Mouse (Mus musculus) midbrain, embryonic 13.5 days (tissue): ENCODE measurements around the gene Il18rap. TPM values are rescaled to one million over a fixed set of nuclear protein-coding genes. Genes with fewer than 3 reads are reported as not detected.

Experiments
- ATAC-seq: fragments of 200-750 bp; cut with Nextera tagmentation; 2 replicates; pipeline ENCODE4 v1.8.0; 2017; ENCODE audit warnings: mild to moderate bottlenecking, moderate TSS enrichment, moderate library complexity
- H3K27ac ChIP-seq: fragments of 300-500 bp; sonication (generic); 2 replicates; pipeline ENCODE4 v1.5.1; 2015; ENCODE audit warnings: inconsistent platforms, mild to moderate bottlenecking, moderate library complexity
- H3K27me3 ChIP-seq: fragments of 300-500 bp; sonication (generic); 2 replicates; pipeline ENCODE4 v1.6.1; 2015; ENCODE audit warnings: mild to moderate bottlenecking, inconsistent platforms
- H3K36me3 ChIP-seq: fragments of 300-500 bp; sonication (generic); 2 replicates; pipeline ENCODE4 v1.6.1; 2015; ENCODE audit warnings: mild to moderate bottlenecking, inconsistent platforms
- H3K4me1 ChIP-seq: fragments of 300-500 bp; sonication (generic); replicated peaks from 2 replicates; pipeline ENCODE4 v1.6.1; 2015; ENCODE audit warnings: inconsistent platforms
- H3K4me2 ChIP-seq: fragments of 300-500 bp; sonication (generic); replicated peaks from 2 replicates; pipeline ENCODE4 v1.6.1; 2015; ENCODE audit warnings: moderate library complexity, mild to moderate bottlenecking, inconsistent platforms
- H3K4me3 ChIP-seq: fragments of 300-500 bp; sonication (generic); replicated peaks from 2 replicates; pipeline ENCODE4 v1.5.1; 2015; ENCODE audit warnings: mild to moderate bottlenecking, inconsistent platforms
- H3K9ac ChIP-seq: fragments of 300-500 bp; sonication (generic); replicated peaks from 2 replicates; pipeline ENCODE4 v1.6.1; 2015; ENCODE audit warnings: mild to moderate bottlenecking, inconsistent platforms
- H3K9me3 ChIP-seq: fragments of 300-500 bp; sonication (generic); 2 replicates; pipeline ENCODE4 v1.6.1; 2016; ENCODE audit warnings: mild to moderate bottlenecking, inconsistent platforms
- WGBS: fragments of 180-500 bp; shearing (Covaris S2); methylation state at CpG from one replicate; pipeline ENCODE4 v1.1.7; 2015; 5-methylcytosine and 5-hydroxymethylcytosine counted together
- polyA plus RNA-seq: library from polyadenylated mRNA; unstranded; fragments of >200 nt; fragmentation: Nextera tagmentation; extraction: Ambion mirVana; gene quantifications from 2 replicates; pipeline ENCODE4 v1.2.1, GENCODE M21; 2015

Il18rap gene
- polyA plus RNA-seq, result 0.13 TPM in 1 of 2 replicates, not detected in the other

DNA sequence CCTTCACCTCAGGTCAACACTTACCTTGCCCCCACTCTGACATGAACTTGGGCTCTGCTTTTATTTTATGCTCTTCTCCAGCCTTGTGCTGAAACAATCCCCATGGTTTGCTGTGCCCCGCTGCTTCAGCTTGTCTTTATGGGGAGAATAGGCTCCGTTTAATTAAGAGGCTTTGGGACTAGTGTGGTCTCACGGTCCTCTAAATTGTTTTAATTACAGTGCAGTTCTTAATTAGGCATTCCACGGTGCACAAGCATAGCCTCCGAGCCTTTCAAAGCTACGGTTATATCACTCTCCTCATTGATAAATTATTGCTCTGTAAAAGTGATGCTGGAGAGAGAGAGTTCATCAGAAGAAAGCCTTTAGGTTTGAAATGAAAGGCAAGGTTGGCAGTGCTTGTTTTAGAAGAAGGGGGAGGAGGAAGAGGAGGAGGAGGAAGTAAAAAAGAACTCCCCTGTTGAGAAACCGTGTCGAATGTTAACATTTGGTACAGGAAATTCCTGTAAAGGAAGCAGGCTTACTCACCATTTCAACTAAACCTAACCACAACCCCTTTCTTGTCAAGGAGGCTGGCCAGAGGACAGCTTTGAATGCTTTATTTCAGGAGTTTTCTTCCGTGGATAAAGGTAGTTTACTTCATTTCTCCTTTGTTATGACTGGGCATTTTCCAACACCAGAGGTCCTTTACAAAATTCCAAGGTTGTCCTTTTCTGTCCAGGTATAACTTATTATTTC, at the start of gene Il18rap:
TSS of gene Il18rap (plus strand) at position 512 of the 735 bp plus-strand sequence.
- no peak for ATAC-seq
- Histone ChIP-seq H3K36me3 (no peaks in the 10 kb centered on the region), H3K4me3 (no peak within 1 kb of the TSS), H3K27me3 (no peaks in the 10 kb centered on the region), H3K27ac (no peak within 1 kb of the TSS), H3K9me3 (no peaks in the 10 kb centered on the region), H3K4me1 (no peaks in the 10 kb centered on the region), H3K4me2 (no peak within 1 kb of the TSS), H3K9ac (no peak within 1 kb of the TSS)
- WGBS, result 44% methylated on average over 9 of the region's 9 CpGs

DNA sequence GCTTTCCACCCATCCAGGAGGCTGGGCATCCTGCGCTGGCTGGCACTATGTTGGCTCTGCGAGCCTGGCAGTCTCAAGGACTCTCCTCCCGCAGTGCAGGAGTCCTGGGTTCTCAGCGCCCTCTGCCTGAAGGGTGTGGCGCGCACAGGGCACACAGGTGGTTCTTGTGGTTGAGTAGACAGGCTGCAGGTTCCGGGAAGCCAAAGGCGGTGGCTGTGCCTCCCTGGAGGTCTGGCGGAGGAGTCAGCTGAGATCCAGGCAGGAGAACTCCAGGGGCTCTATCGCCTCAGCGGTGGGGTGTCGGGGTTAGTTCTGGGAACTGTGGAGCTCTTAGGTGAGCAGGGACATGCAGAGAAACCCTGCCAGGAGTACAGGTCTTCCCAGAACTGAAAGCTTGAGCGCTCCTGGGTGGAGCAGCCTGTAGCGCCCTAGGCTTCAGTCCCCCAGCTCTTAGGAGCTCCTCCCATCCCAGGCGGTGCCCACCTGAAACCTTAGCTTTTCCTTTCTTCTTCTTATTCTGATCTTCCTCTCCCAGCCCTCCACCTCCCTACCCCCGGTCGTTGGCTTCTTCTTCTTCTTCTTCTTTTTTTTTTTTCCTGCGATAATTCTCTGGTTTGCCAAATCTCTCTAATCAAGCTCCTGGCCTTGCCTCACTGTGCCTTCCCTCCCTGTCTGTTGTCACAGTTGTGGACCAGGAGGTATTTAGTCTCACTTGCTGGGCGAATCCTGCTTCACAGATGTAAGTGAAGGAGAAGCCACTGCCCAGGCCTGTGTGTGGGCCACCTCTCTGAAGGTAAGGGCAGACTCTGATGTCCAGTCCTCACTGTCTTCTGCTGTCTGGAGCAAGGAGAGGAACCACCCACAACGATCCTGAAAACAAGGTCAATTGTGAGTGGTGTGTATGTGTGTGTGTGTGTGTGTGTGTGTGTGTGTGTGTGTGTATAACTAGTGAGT, 49.4 kb upstream of the Il18rap start, which contains the start of gene Il18r1:
TSS of gene Il18r1 (plus strand) at position 76 of the 954 bp plus-strand sequence.
- 42% methylated on average over 20 of the region's 20 CpGs for WGBS
- Histone ChIP-seq H3K9me3 (no peaks in the 10 kb centered on the region), H3K27me3 (no peaks in the 10 kb centered on the region), H3K9ac (no peak within 1 kb of the TSS), H3K27ac (no peak within 1 kb of the TSS), H3K4me2 (no peak within 1 kb of the TSS), H3K4me3 (no peak within 1 kb of the TSS), H3K36me3 (no peaks in the 10 kb centered on the region), H3K4me1 (no peaks in the 10 kb centered on the region)
- ATAC-seq, result no peak

DNA sequence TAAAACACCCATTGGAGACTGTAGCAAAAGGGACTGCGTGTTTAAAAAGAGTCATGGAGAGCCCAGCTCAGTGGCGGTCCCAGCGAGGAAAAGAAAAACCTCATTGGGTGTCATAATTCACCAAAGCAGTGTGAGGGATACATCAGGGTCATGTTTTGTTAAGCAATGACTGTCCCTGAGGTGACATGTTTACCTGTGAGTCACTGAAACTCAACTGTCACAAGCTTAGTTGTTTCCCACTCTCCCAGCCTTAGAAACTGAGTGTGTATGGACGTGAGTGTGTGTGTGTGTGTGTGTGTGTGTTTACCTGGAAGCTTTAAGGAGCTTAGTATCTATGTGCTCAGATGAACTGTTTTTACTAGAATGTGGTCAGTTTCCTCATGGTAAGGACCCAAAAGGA, 47.9 kb upstream of the Il18rap start:
- Histone ChIP-seq H3K36me3 (no peaks in the 10 kb centered on the region), H3K4me2 (no peak overlapping the region), H3K4me1 (no peaks in the 10 kb centered on the region), H3K27me3 (no peaks in the 10 kb centered on the region), H3K9me3 (no peaks in the 10 kb centered on the region), H3K27ac (no peak overlapping the region), H3K9ac (no peak overlapping the region), H3K4me3 (no peak overlapping the region)
- WGBS, result 92% methylated on average over 4 of the region's 4 CpGs
- no peak for ATAC-seq

DNA sequence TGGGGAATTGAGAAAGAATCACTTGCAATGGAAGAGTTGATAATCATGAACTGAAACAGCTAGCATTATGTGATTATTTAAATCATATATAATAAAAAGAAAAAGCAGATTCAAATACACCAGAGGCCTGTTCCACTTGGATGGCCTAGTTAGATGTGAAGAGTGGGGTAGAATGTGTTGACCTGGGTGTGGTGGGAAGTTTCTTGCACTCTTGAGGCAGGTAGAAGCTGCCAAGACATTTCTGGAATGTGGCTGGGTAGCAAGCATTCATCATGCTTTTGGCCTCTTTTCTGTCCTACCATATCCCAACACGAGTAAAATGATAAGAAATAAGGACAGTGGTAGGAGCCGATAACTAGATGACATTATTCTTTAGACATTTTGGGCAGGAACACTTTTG, 46.4 kb upstream of the Il18rap start:
- no peak overlapping the region for H3K9ac ChIP-seq
- ATAC-seq, result no peak
- no peaks in the 10 kb centered on the region for H3K4me1 ChIP-seq
- H3K4me2 ChIP-seq, result no peak overlapping the region
- no peak overlapping the region for H3K27ac ChIP-seq
- WGBS, result 89% methylated on average over 2 of the region's 2 CpGs
- no peaks in the 10 kb centered on the region for H3K27me3 ChIP-seq
- H3K4me3 ChIP-seq, result no peak overlapping the region
- no peaks in the 10 kb centered on the region for H3K9me3 ChIP-seq
- H3K36me3 ChIP-seq, result no peaks in the 10 kb centered on the region

- H3K9ac ChIP-seq, result no peak overlapping the region
Measured at GRCm38 (mm10) chr1:40469900-40470299, 45.3 kb upstream of the Il18rap start.

GRCm38 (mm10) chr1:40472401-40472800, 42.8 kb upstream of the Il18rap start:
- no peaks in the 10 kb centered on the region for H3K9me3 ChIP-seq
- H3K27ac ChIP-seq, result no peak overlapping the region
- no peaks in the 10 kb centered on the region for H3K36me3 ChIP-seq
- no peak overlapping the region for H3K4me2 ChIP-seq
- H3K4me3 ChIP-seq, result no peak overlapping the region
- H3K27me3 ChIP-seq, result no peaks in the 10 kb centered on the region
- ATAC-seq, result no peak
- 98% methylated on average over 1 of the region's 1 CpGs for WGBS
- H3K4me1 ChIP-seq, result no peaks in the 10 kb centered on the region
- H3K9ac ChIP-seq, result no peak overlapping the region

More at GRCm38 (mm10) chr1:40469900-40470299, 45.3 kb upstream of the Il18rap start:
- WGBS, result 94% methylated on average over 12 of the region's 12 CpGs
- H3K4me1 ChIP-seq, result no peaks in the 10 kb centered on the region
- H3K27me3 ChIP-seq, result no peaks in the 10 kb centered on the region
- H3K36me3 ChIP-seq, result no peaks in the 10 kb centered on the region
- H3K4me2 ChIP-seq, result no peak overlapping the region
- H3K4me3 ChIP-seq, result no peak overlapping the region
- ATAC-seq, result no peak
- H3K27ac ChIP-seq, result no peak overlapping the region
- no peaks in the 10 kb centered on the region for H3K9me3 ChIP-seq

DNA sequence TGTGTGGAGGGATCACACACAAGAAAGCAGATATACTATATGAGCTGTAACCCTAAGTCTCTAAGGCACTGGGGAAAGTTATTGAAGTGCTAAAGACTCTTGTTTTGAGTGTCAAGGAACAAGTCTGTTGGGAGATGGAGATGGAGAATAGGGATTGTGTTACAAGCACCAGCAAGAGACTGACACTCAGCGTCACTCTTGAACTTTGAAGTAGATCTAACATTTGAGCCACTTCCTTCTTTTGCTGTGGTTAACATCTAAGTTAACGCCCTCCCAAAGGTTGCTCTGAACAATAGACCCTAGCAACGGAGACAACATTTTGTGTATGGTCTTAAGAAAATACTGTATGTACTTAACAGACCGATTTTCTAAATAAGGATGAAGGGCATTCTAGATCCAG, 41.5 kb upstream of the Il18rap start:
- Histone ChIP-seq H3K9ac (no peak overlapping the region), H3K4me3 (no peak overlapping the region), H3K9me3 (no peaks in the 10 kb centered on the region), H3K4me1 (no peaks in the 10 kb centered on the region), H3K27me3 (no peaks in the 10 kb centered on the region), H3K27ac (no peak overlapping the region), H3K4me2 (no peak overlapping the region), H3K36me3 (no peaks in the 10 kb centered on the region)
- WGBS, result 86% methylated on average over 4 of the region's 4 CpGs
- no peak for ATAC-seq

DNA sequence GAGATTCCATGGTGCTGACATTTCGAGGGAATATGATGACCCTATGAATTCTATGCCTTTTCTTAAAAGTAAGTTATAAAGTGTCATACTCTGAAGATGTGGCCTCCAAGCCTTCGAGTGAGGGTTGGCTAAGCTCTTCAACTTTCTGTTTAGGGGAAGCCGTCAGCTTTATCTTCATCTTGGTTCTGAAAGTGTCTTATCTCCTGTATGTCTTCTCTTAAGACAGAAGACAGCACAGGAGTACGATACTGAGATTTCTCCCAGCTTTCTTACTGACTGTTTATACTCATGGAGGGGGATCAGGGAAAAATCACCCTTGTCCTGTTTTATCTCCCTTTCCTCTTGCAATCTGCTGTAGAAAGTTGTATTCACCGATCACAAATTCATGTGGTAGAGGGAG, 40.8 kb upstream of the Il18rap start:
- H3K4me3 ChIP-seq, result no peak overlapping the region
- no peak overlapping the region for H3K9ac ChIP-seq
- H3K27ac ChIP-seq, result no peak overlapping the region
- WGBS, result 92% methylated on average over 5 of the region's 5 CpGs
- H3K4me2 ChIP-seq, result no peak overlapping the region
- H3K27me3 ChIP-seq, result no peaks in the 10 kb centered on the region
- no peaks in the 10 kb centered on the region for H3K36me3 ChIP-seq
- ATAC-seq, result no peak
- no peaks in the 10 kb centered on the region for H3K9me3 ChIP-seq
- no peaks in the 10 kb centered on the region for H3K4me1 ChIP-seq

GRCm38 (mm10) chr1:40475697-40476096, 39.5 kb upstream of the Il18rap start:
- H3K9ac ChIP-seq, result no peak overlapping the region
- no peaks in the 10 kb centered on the region for H3K4me1 ChIP-seq
- H3K4me3 ChIP-seq, result no peak overlapping the region
- no peaks in the 10 kb centered on the region for H3K36me3 ChIP-seq
- no peak overlapping the region for H3K27ac ChIP-seq
- no peak for ATAC-seq
- H3K9me3 ChIP-seq, result no peaks in the 10 kb centered on the region
- no peak overlapping the region for H3K4me2 ChIP-seq
- H3K27me3 ChIP-seq, result no peaks in the 10 kb centered on the region
- 83% methylated on average over 3 of the region's 3 CpGs for WGBS

GRCm38 (mm10) chr1:40476756-40477155, 38.4 kb upstream of the Il18rap start:
- ATAC-seq, result no peak
- 78% methylated on average over 4 of the region's 4 CpGs for WGBS
- H3K27me3 ChIP-seq, result no peaks in the 10 kb centered on the region

GRCm38 (mm10) chr1:40479505-40479923, 35.6 kb upstream of the Il18rap start:
- H3K4me3 ChIP-seq, result no peak overlapping the region
- 91% methylated on average over 6 of the region's 6 CpGs for WGBS

More at GRCm38 (mm10) chr1:40476756-40477155, 38.4 kb upstream of the Il18rap start:
- H3K36me3 ChIP-seq, result no peaks in the 10 kb centered on the region
- no peak overlapping the region for H3K27ac ChIP-seq
- no peak overlapping the region for H3K9ac ChIP-seq
- no peak overlapping the region for H3K4me3 ChIP-seq
- no peak overlapping the region for H3K4me2 ChIP-seq
- no peaks in the 10 kb centered on the region for H3K4me1 ChIP-seq
- H3K9me3 ChIP-seq, result no peaks in the 10 kb centered on the region

GRCm38 (mm10) chr1:40494594-40494993, 20.6 kb upstream of the Il18rap start:
- H3K27ac ChIP-seq, result no peak overlapping the region
- H3K4me2 ChIP-seq, result no peak overlapping the region
- no peaks in the 10 kb centered on the region for H3K9me3 ChIP-seq
- no peaks in the 10 kb centered on the region for H3K4me1 ChIP-seq
- ATAC-seq, result no peak
- H3K4me3 ChIP-seq, result no peak overlapping the region
- H3K36me3 ChIP-seq, result no peaks in the 10 kb centered on the region
- no peaks in the 10 kb centered on the region for H3K27me3 ChIP-seq
- WGBS, result 92% methylated on average over 4 of the region's 4 CpGs
- H3K9ac ChIP-seq, result no peak overlapping the region

More at GRCm38 (mm10) chr1:40479505-40479923, 35.6 kb upstream of the Il18rap start:
- Histone ChIP-seq H3K27me3 (no peaks in the 10 kb centered on the region), H3K4me2 (no peak overlapping the region), H3K27ac (no peak overlapping the region), H3K4me1 (no peaks in the 10 kb centered on the region), H3K36me3 (no peaks in the 10 kb centered on the region), H3K9me3 (no peaks in the 10 kb centered on the region), H3K9ac (no peak overlapping the region)
- ATAC-seq, result no peak
